Mouse (Mus musculus) spleen, postnatal 10 days (tissue): ENCODE measurements at regions not wholly inside any gene's neighbourhood (a gene's known extent, or its start where the extent isn't known, plus 50 kb on each side); places are given as distances from the start of the nearest gene placed in this dataset.

ENCODE experiments used
- DNase-seq, 2 experiments: peaks; one replicate each; pipeline ENCODE4 v3.0.0; 2021 to 2022; ENCODE audit warnings: low spot score in 2 of 2

DNA sequence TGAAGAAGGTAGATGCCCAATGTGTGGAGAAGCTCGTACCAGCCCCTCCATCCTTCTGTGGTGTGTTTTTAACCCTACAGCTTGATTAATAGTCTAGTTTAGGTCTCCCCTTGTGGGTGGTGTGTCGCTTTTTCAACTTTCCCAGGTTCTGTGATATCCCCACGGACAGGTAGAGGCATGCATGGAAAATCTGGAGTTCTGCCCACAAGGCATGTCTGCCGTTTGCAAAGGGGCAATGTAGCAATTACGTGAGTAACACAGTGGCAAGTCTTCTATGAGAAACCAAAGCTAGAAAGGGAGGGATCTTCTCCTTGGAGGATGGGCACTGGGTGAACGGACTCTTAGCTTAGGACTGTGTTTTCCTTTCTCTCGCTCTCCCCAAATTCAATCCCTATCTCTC is 153.2 kb upstream of the Frmd6 start:
- no peak for DNase-seq

GRCm38 (mm10) chr12:70673188-70673587 is 152.1 kb upstream of the Frmd6 start:
- DNase-seq: no peak

DNA sequence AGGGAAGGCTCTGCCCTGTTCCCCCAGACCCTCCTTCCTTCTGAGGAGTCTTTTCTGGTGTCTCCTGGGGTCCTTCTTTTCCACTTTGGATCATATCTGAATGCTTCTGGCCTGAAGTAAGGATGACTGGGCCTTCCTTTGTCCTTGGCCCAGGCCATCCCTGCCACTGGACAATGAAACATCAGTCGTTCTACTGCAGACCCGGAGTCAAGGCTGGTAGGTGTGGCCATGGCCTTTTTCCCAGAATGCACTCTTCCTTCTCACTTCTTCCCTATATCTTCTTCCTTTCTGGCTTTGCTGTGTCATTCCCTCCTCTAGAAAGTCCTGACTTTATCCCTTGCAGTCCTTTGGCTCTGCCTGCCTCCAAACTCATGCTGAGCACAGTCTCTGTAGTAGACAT is 151.2 kb upstream of the Frmd6 start:
- no peak for DNase-seq

GRCm38 (mm10) chr12:70675846-70676245 is 149.5 kb upstream of the Frmd6 start:
- DNase-seq: no peak

DNA sequence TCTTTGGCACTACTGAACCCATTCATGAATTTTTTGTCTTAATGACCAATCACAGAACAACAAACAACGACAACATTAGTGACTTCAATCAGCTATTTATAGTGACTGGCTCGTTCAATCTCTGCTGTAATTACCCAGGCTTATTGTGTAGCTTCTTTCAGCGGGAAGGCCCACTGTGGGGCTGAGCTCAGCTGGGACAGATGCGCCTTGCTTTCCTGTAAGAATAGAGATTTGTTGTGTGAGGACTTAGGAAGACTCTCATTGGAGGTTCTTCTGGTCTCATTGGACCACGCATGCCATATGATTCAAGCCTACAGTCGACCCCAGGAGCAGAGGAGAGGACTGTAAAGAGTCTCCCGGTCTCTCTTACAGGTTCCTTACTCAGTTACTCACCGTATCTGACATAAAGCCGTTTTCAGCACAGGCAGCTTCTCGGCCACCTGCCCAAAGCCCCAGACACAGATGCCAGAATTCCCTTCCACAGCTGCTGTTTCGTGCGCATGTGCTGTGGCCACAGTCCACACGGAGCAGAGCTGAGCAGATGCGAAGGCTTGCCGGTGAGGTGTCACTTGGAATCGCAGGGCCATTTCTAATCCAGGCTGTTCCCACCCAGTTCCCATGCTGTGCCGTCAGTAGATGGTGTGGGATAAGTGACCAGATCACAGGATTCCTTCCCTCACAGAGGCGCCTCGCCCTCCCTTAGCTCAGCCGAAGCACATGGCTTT is 145.5 kb upstream of the Frmd6 start:
- no peak for DNase-seq

GRCm38 (mm10) chr12:70681407-70681990 is 143.8 kb upstream of the Frmd6 start:
- no peak for DNase-seq

- DNase-seq: no peak
Measured at GRCm38 (mm10) chr12:70684354-70684753, 141.0 kb upstream of the Frmd6 start.

DNA sequence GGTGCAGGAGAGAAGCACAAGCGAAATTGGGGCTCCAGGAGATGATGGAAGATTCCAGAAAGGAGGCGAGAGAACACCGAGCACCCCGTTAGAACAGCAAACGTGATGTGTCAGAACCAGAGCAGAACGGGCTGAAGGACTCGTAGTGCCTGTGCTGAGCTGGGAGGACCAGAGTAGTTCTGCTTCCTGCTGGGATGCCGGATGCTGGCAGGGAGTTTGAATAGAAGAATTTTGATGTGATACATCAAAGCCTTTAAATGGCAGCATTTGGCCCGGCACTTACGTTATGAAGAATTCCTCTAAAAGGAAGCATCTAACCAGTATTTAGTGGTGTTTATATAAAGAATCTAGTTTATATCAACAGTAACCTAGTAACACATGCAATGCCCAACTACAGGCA is 139.9 kb upstream of the Frmd6 start:
- DNase-seq: no peak

- no peak for DNase-seq
Measured at GRCm38 (mm10) chr12:70686337-70686736, 139.0 kb upstream of the Frmd6 start.

- no peak for DNase-seq
Measured at GRCm38 (mm10) chr12:70686971-70687370, 138.3 kb upstream of the Frmd6 start.

- no peak for DNase-seq
Measured at GRCm38 (mm10) chr12:70695162-70695561, 130.2 kb upstream of the Frmd6 start.

- no peak for DNase-seq
Measured at GRCm38 (mm10) chr12:70696256-70696655, 129.1 kb upstream of the Frmd6 start.

- DNase-seq: no peak
Measured at GRCm38 (mm10) chr12:70698466-70698865, 126.8 kb upstream of the Frmd6 start.

- DNase-seq: no peak
Measured at GRCm38 (mm10) chr12:70702473-70702872, 122.8 kb upstream of the Frmd6 start.

DNA sequence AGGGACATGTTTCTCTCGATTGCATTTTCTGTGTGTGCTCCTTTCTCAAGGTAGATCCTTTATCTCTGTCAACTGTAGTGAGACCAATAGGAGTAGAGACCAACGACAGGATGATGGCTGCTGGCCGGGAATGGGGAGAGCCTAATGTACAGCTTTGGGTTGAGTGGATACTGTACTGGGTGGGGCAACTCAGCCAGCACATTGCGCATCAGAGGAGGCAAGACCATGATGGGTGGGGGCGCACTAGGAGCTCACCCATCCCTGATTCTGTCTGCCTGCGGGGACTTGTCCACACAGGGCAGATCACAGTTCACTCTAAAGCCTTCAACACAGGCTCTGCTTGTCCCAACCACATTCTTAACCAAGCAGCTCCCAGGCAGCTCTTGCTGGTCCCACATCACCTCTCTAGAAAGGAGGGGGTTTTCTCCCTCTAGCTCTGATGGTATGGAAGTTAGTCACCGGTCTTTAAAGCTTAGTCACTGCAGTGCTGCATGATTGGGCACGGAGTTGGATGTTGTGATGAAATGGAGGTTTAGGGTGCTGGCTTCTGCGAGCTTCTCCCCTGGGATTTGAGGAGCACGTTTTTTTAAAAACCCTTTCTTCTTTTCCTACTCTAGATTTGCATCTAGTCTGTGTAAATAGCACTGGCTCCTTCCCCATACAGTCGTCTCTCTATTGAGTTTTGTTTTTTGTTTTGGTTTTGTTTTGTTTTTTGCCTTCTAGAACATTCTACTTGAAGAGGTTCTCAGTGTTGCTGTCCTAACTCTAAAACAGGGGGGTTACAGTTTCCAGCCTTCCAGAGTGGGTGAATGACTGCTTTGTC is 118.3 kb upstream of the Frmd6 start:
- no peak for DNase-seq

- no peak for DNase-seq
Measured at GRCm38 (mm10) chr12:70707629-70708289, 117.6 kb upstream of the Frmd6 start.

GRCm38 (mm10) chr12:70708290-70708668 is 117.0 kb upstream of the Frmd6 start:
- no peak for DNase-seq

DNA sequence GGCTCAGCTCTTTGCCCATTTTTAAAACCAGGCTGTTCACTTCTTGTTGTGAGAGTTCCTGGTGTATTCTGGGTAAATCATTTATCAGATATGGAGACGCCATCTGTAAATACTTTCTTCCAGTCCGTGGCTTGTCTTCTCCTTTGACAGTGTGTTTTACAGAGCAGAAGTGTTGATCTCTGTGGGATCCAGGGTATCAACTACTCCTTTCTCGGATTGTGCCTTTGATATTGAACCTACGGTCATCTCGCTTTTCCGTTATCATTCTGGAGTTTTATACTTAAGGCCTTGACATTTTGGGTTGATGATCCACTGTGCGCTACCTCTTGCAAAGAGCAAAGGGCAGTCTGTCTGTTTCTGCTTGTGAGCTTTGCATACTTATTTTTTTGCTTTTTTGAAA is 115.0 kb upstream of the Frmd6 start:
- no peak for DNase-seq

DNA sequence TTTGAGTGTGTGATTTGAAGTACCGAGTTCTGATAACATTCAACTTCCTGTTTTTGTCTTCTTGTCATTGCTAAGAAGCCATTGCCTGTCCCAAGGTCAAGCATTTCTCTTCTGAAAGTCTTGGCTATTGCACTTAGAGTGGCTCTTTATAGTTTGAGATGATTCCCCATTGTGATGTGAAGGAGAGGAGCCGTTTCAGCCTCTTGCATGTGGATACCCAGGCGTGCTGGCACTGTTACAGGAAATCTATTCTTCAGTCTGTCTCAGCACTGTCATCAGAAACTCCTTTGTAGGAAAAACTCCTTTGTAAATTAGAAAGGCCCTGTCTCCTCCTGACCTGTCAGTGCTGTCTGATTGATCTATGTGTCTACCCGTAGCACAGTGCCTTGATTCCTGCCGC is 114.3 kb upstream of the Frmd6 start:
- DNase-seq: no peak

GRCm38 (mm10) chr12:70712322-70713024 is 112.8 kb upstream of the Frmd6 start:
- no peak for DNase-seq

DNA sequence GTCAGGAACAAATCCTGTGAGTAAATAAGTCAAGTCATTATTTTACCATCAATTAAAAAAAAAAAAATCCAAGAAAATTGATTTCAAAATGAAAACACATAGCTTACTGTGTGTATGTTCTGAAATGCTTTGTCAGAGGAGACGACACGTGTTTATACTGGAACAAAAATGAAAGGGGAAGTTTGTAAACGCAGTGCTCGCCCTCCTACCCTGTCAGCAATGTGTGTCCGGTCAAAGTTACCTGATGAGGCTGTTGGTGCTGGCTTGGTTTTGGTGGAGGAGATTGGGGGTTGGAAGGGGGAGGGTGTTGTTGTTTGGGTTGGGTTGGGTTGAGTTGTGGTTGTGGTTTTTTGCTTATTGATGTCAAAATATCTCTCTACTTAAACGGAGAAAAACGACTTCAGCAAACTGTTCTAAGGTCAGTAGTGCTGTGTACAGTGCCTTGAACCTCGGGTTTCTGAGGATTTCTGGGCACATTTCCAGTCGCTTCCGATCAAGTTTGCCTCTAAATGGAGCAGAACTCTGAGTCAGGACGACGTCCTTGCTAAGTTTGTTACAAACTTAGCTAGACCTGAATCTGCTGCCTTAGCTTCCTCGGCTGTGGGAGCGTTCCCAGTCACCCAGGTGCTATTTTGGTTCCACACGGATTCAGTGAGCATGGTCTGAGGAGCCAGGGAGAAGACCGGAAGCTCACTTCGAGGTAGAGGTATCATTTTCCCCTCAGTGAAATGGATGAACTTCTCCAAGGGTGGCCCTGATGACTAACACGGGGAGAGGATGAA is 111.6 kb upstream of the Frmd6 start:
- DNase-seq: no peak
